Mouse (Mus musculus): ENCODE results near the gene Mcpt2. TPM values are rescaled to one million over a fixed set of nuclear protein-coding genes. Genes with fewer than 3 reads are reported as not detected.
"Not testable (repeated sequence)": the region's sequence is repeated elsewhere in the genome, so short reads cannot be mapped to it uniquely, and the experiment has no call there.

The Mcpt2 gene
- not detected for polyA plus RNA-seq (2021)

GRCm38 (mm10) chr14:56041792-56042191, at the start of gene Mcpt2:
TSS of gene Mcpt2 (plus strand) at chr14:56042041.
- ATAC-seq; DNase-seq (ENCODE audit: low read depth, low spot score); POLR2A ChIA-PET; in situ Hi-C loops (cut with MboI; ENCODE audit: low pct_unique_long_range_greater_than_20kb); CTCF ChIA-PET: not testable (repeated sequence)
- H3K27me3 ChIP-seq, result peaks cover 30% of the 10 kb centered on the region

DNA sequence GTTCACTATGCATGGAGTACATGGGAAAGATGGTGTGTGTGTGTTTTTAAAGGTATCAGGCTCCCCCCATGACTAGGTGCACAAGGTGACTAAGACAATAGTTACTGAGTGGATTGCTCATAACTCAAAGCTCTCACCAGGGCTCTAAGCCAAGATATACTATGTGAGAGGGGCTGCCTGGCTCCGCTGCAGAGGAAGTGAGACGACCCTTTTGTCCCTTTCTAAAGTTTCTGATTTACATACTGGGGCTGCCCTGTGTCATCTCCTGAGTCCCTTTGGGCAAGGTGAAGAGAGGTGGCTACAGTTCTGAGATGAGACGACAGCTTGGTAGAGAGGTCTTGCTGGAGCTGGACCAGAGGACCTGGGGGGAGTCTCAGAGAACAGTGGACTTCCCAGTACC, 28.7 kb upstream of the Mcpt2 start:
- in situ Hi-C loops (cut with MboI; ENCODE audit: low pct_unique_long_range_greater_than_20kb), result no loop called here
- ATAC-seq (no peak), DNase-seq (ENCODE audit: low read depth, low spot score) (no peak)
- ChIA-PET POLR2A (no interaction called here), CTCF (no interaction called here)
- no peak for TF ChIP-seq CTCF (IDR thresholded peaks at IDR 0.05)
- peaks cover 2% of the 10 kb centered on the region for H3K27me3 ChIP-seq

- no peak for ATAC-seq
- TF ChIP-seq CTCF (IDR thresholded peaks at IDR 0.05), result no peak
- H3K27me3 ChIP-seq, result peaks cover 2% of the 10 kb centered on the region
- in situ Hi-C loops (cut with MboI; ENCODE audit: low pct_unique_long_range_greater_than_20kb), result no loop called here
- POLR2A ChIA-PET, result no interaction called here
- no peak for DNase-seq (ENCODE audit: low read depth, low spot score)
- CTCF ChIA-PET, result no interaction called here
These were observed 27.9 kb upstream of the Mcpt2 start for GRCm38 (mm10) chr14:56013924-56014323.

- in situ Hi-C loops (cut with MboI; ENCODE audit: low pct_unique_long_range_greater_than_20kb); H3K27me3 ChIP-seq; POLR2A ChIA-PET; ATAC-seq; CTCF ChIA-PET; DNase-seq (ENCODE audit: low read depth, low spot score): not testable (repeated sequence)
These were observed 24.2 kb upstream of the Mcpt2 start, which contains the start of gene Mcpt1 for GRCm38 (mm10) chr14:56017671-56018070. TSS of gene Mcpt1 (plus strand) at chr14:56017971.

- in situ Hi-C loops (cut with MboI; ENCODE audit: low pct_unique_long_range_greater_than_20kb), result no loop called here
- no peak for TF ChIP-seq CTCF (IDR thresholded peaks at IDR 0.05)
- H3K27me3 ChIP-seq, result peaks cover 2% of the 10 kb centered on the region
- ATAC-seq, result no peak
- DNase-seq (ENCODE audit: low read depth, low spot score), result no peak
- CTCF ChIA-PET, result interaction anchor here (1.1 kb wide), 1 partner anchor 29 kb away, joined by 3 read pairs; no protein-coding TSS in a partner anchor
- POLR2A ChIA-PET, result no interaction called here
These were observed 22.4 kb upstream of the Mcpt2 start for GRCm38 (mm10) chr14:56019446-56019845.

DNA sequence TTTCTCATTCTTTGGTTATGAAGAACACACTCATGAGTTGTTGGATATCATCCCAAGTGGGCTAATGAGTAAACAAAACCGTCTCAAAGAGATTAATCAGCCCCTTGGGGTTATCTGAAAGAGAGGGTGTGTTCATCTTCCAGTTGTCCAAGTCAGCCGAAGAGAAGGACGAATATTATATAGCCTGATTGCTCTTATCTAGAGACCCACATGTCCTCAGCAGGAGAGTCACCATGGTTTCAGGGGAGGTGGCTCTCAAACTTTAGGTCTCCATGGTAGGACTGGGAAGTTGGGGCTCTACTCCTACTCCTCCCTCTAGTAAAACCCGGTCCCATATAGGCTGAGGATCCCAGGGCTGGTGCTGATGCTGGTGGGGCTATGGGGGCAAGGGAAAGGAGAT, 20.5 kb upstream of the Mcpt2 start:
- DNase-seq (ENCODE audit: low read depth, low spot score); in situ Hi-C loops (cut with MboI; ENCODE audit: low pct_unique_long_range_greater_than_20kb); H3K27me3 ChIP-seq; ATAC-seq; POLR2A ChIA-PET; CTCF ChIA-PET: not testable (repeated sequence)

- ATAC-seq; in situ Hi-C loops (cut with MboI; ENCODE audit: low pct_unique_long_range_greater_than_20kb); POLR2A ChIA-PET; DNase-seq (ENCODE audit: low read depth, low spot score); H3K27me3 ChIP-seq; CTCF ChIA-PET: not testable (repeated sequence)
These were observed 11.4 kb upstream of the Mcpt2 start, which contains the start of gene Mcpt9 for GRCm38 (mm10) chr14:56030395-56030794. TSS of gene Mcpt9 (minus strand) at chr14:56030495.

GRCm38 (mm10) chr14:56034433-56034832, 7.4 kb upstream of the Mcpt2 start:
- DNase-seq (ENCODE audit: low read depth, low spot score) (no peak), ATAC-seq (no peak)
- ChIA-PET POLR2A (interaction anchor here (0.8 kb wide), 1 partner anchor 9 kb away, joined by 3 read pairs; no protein-coding TSS in a partner anchor), CTCF (interaction anchor here (0.7 to 1.1 kb wide), 2 partner anchors 9 to 87 kb away, joined by 3 read pairs; no protein-coding TSS in a partner anchor)
- in situ Hi-C loops (cut with MboI; ENCODE audit: low pct_unique_long_range_greater_than_20kb), result no loop called here
- TF ChIP-seq CTCF (IDR thresholded peaks at IDR 0.05), result no peak
- peaks cover 13% of the 10 kb centered on the region for H3K27me3 ChIP-seq

GRCm38 (mm10) chr14:56055408-56055807, 13.6 kb downstream of the Mcpt2 start:
- peaks cover 2% of the 10 kb centered on the region for H3K27me3 ChIP-seq
- POLR2A ChIA-PET, result no interaction called here
- CTCF ChIA-PET, result interaction anchor here (1.3 kb wide), 1 partner anchor 27 kb away, joined by 4 read pairs; no protein-coding TSS in a partner anchor
- DNase-seq (ENCODE audit: low read depth, low spot score), result no peak
- in situ Hi-C loops (cut with MboI; ENCODE audit: low pct_unique_long_range_greater_than_20kb), result no loop called here
- no peak for ATAC-seq
- TF ChIP-seq CTCF (IDR thresholded peaks at IDR 0.05), result no peak

DNA sequence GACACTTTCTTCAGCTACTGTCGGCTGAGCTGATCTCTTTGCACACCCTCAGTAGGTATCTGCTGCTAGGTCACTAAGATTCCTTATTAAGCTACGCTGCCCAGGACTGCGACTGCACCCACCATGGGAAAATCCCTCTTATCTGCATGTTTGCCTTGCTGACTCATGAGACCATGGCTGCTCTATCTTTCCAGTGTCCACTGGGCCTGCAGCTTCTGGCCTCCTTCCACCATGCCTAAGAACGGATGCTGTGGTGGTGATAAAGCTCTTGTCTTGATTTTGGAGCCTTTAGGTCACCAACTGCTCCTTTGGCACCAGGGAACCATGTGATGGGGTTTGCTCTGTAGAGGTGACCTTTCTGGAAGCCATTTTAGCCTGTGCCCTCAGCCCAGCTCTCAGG, 15.9 kb downstream of the Mcpt2 start:
- no peak for ATAC-seq
- peaks cover 10% of the 10 kb centered on the region for H3K27me3 ChIP-seq
- no peak for DNase-seq (ENCODE audit: low read depth, low spot score)
- ChIA-PET POLR2A (no interaction called here), CTCF (no interaction called here)
- in situ Hi-C loops (cut with MboI; ENCODE audit: low pct_unique_long_range_greater_than_20kb), result no loop called here
- no peak for TF ChIP-seq CTCF (IDR thresholded peaks at IDR 0.05)

- H3K27me3 ChIP-seq, result peaks cover 10% of the 10 kb centered on the region
- ATAC-seq; in situ Hi-C loops (cut with MboI; ENCODE audit: low pct_unique_long_range_greater_than_20kb); POLR2A ChIA-PET; CTCF ChIA-PET; DNase-seq (ENCODE audit: low read depth, low spot score): not testable (repeated sequence)
These were observed 20.4 kb downstream of the Mcpt2 start, which contains the start of gene Mcpt4 for GRCm38 (mm10) chr14:56062213-56062612. TSS of gene Mcpt4 (minus strand) at chr14:56062313.

GRCm38 (mm10) chr14:56082016-56082415, 40.2 kb downstream of the Mcpt2 start:
- ATAC-seq (no peak), DNase-seq (ENCODE audit: low read depth, low spot score) (no peak)
- no peaks in the 10 kb centered on the region for H3K27me3 ChIP-seq
- ChIA-PET CTCF (interaction anchor here (1.7 kb wide), 1 partner anchor 26 kb away, joined by 4 read pairs; no protein-coding TSS in a partner anchor), POLR2A (no interaction called here)
- in situ Hi-C loops (cut with MboI; ENCODE audit: low pct_unique_long_range_greater_than_20kb), result no loop called here
- no peak for TF ChIP-seq CTCF (IDR thresholded peaks at IDR 0.05)
